Comparison of ENCODE assay signal across 19 mouse cellular contexts in genomic region chr6:147121320-147121719, GRCm38 (mm10). TPM values are rescaled to one million over a fixed set of nuclear protein-coding genes. Genes with fewer than 3 reads are reported as not detected.
DNase-seq lines count a peak whose midpoint lies in the region; ATAC-seq lines count a peak whose summit lies in the region.
"Had no signal": no experiment of that assay in that cellular context is flagged by ENCODE, and none has a peak within 500 bp of the region (broad histone marks: within the 10 kb centered on the region; RNA-seq: fewer than 3 reads in every experiment).

No protein-coding gene starts in this region.

- no peaks in the 10 kb centered on the region for H3K27me3 ChIP-seq in heart, embryonic 13.5 days (replicated peaks)
- H3K27me3 ChIP-seq: embryonic facial prominence, embryonic 15.5 days; hindbrain, embryonic 12.5 days; liver, embryonic 15.5 days; neural tube, embryonic 15.5 days had no signal

- no peak for DNase-seq in heart, postnatal 36 days
- peak; percentile 37 to 40 for DNase-seq in left cerebral cortex, postnatal 14 days (ENCODE audit: low spot score in 2 of 2)
- DNase-seq in left cerebral cortex, adult 9 months (ENCODE audit: low spot score in 2 of 2) = no peak
- DNase-seq in 3T3-L1 (ENCODE audit: low read depth, low spot score) (peak; percentile 23), NIH3T3 (ENCODE audit: low read depth) (peak; percentile 43), liver (no peak)
- DNase-seq: adrenal gland, postnatal 14 days; cerebellum, adult 11 months; cerebellum, postnatal 14 days; kidney, adult 18-20 months; right cerebral cortex, postnatal 4 days had no signal

- H3K4me2 ChIP-seq in heart, embryonic 13.5 days = peak overlapping the region; percentile 32
- H3K4me2 ChIP-seq: embryonic facial prominence, embryonic 15.5 days; hindbrain, embryonic 12.5 days; liver, embryonic 15.5 days; neural tube, embryonic 15.5 days had no signal

- no peaks in the 10 kb centered on the region for H3K36me3 ChIP-seq in heart, embryonic 13.5 days
- H3K36me3 ChIP-seq: embryonic facial prominence, embryonic 15.5 days; hindbrain, embryonic 12.5 days; liver, embryonic 15.5 days; neural tube, embryonic 15.5 days had no signal

- no peak overlapping the region for H3K9ac ChIP-seq in heart, embryonic 13.5 days
- H3K9ac ChIP-seq: embryonic facial prominence, embryonic 15.5 days; hindbrain, embryonic 12.5 days; liver, embryonic 15.5 days; neural tube, embryonic 15.5 days had no signal

- ATAC-seq in heart, embryonic 13.5 days (ENCODE audit: extremely low read depth, insufficient number of reproducible peaks, low FRiP score, low TSS enrichment) = no peak
- ATAC-seq: forebrain, embryonic 16.5 days; midbrain, embryonic 16.5 days had no signal

- intact Hi-C loops in heart, postnatal 36 days (cut with DNase I) = no loop called here
- intact Hi-C loops in left cerebral cortex, postnatal 14 days (cut with DNase I) = no loop called here

- H3K27ac ChIP-seq in heart, embryonic 13.5 days (replicated peaks) = no peak overlapping the region
- H3K27ac ChIP-seq: embryonic facial prominence, embryonic 15.5 days; hindbrain, embryonic 12.5 days; liver, embryonic 15.5 days; neural tube, embryonic 15.5 days; stomach, postnatal 0 days had no signal

- no peak overlapping the region for H3K4me3 ChIP-seq in heart, embryonic 13.5 days
- H3K4me3 ChIP-seq: embryonic facial prominence, embryonic 15.5 days; hindbrain, embryonic 12.5 days; liver, embryonic 15.5 days; neural tube, embryonic 15.5 days had no signal

- WGBS in heart, embryonic 13.5 days = 24% methylated on average over 6 of the region's 6 CpGs

- peaks cover 8% of the 10 kb centered on the region for H3K4me1 ChIP-seq in heart, embryonic 13.5 days
- H3K4me1 ChIP-seq: embryonic facial prominence, embryonic 15.5 days; hindbrain, embryonic 12.5 days; liver, embryonic 15.5 days; neural tube, embryonic 15.5 days had no signal

- H3K9me3 ChIP-seq in heart, embryonic 13.5 days = no peaks in the 10 kb centered on the region
- H3K9me3 ChIP-seq: embryonic facial prominence, embryonic 15.5 days; hindbrain, embryonic 12.5 days; liver, embryonic 15.5 days; neural tube, embryonic 15.5 days had no signal

RNA-seq across cellular contexts. Expression of gene Klhl42, which starts 30.1 kb away (rescaled TPM):
- 3.6 and 3.9 TPM in 2 replicates for polyA plus RNA-seq in heart, embryonic 13.5 days (2015; fragmentation: Nextera tagmentation; extraction: Ambion mirVana)
- total RNA-seq in heart, postnatal 36 days (2021) = 1 to 10 TPM; 5.7 to 6.9 TPM
- total RNA-seq in left cerebral cortex, postnatal 14 days (2021) = 10 to 100 TPM; 22.9 to 23.8 TPM

RNA-seq across cellular contexts. Expression of gene Mansc4, which starts 34.5 kb away (rescaled TPM):
- polyA plus RNA-seq in heart, embryonic 13.5 days (2015; fragmentation: Nextera tagmentation; extraction: Ambion mirVana) = 0.48 and 0.51 TPM in 2 replicates
- not detected for total RNA-seq in heart, postnatal 36 days (2021)
- under 1 TPM; 0.53 to 0.70 TPM for total RNA-seq in left cerebral cortex, postnatal 14 days (2021)

Comparison
In these comparisons a context has a peak if more than half of its experiments do, and no peak if none do; other contexts are left out.
1. DNase-seq: peak in left cerebral cortex, postnatal 14 days (2 of 2), 3T3-L1 (single experiment) and NIH3T3 (single experiment); none in heart, postnatal 36 days (0 of 2), left cerebral cortex, adult 9 months (0 of 2) and liver (single experiment).